Mouse (Mus musculus): ENCODE measurements around the gene Arid3b.
A peak's percentile ranks its signal among the peaks of the same experiment; 100 is the strongest.
"Not testable (repeated sequence)": the region's sequence is repeated elsewhere in the genome, so short reads cannot be mapped to it uniquely, and the experiment has no call there.

Arid3b gene

GRCm38 (mm10) chr9:57836581-57837170 is at the start of gene Arid3b:
Gene Arid3b (minus strand): TSS chr9:57836793.
- peak; percentile 96 for DNase-seq (ENCODE audit: low read depth, low spot score)

GRCm38 (mm10) chr9:57883413-57883812 is 46.8 kb upstream of the Arid3b start:
- no peak for DNase-seq (ENCODE audit: low read depth, low spot score)

GRCm38 (mm10) chr9:57881781-57882180 is 45.2 kb upstream of the Arid3b start:
- DNase-seq (ENCODE audit: low read depth, low spot score): not testable (repeated sequence)

GRCm38 (mm10) chr9:57880278-57880677 is 43.7 kb upstream of the Arid3b start:
- no peak for DNase-seq (ENCODE audit: low read depth, low spot score)

- DNase-seq (ENCODE audit: low read depth, low spot score): no peak
Observed at GRCm38 (mm10) chr9:57879213-57879612, 42.6 kb upstream of the Arid3b start.

- no peak for DNase-seq (ENCODE audit: low read depth, low spot score)
Observed at GRCm38 (mm10) chr9:57874994-57875393, 38.4 kb upstream of the Arid3b start.

- DNase-seq (ENCODE audit: low read depth, low spot score): no peak
Observed at GRCm38 (mm10) chr9:57874134-57874533, 37.5 kb upstream of the Arid3b start.

- no peak for DNase-seq (ENCODE audit: low read depth, low spot score)
Observed at GRCm38 (mm10) chr9:57870273-57870816, 33.8 kb upstream of the Arid3b start.

- no peak for DNase-seq (ENCODE audit: low read depth, low spot score)
Observed at GRCm38 (mm10) chr9:57868767-57869166, 32.2 kb upstream of the Arid3b start.

- no peak for DNase-seq (ENCODE audit: low read depth, low spot score)
Observed at GRCm38 (mm10) chr9:57867880-57868279, 31.3 kb upstream of the Arid3b start.

- no peak for DNase-seq (ENCODE audit: low read depth, low spot score)
Observed at GRCm38 (mm10) chr9:57867236-57867635, 30.6 kb upstream of the Arid3b start.

GRCm38 (mm10) chr9:57866530-57866929 is 29.9 kb upstream of the Arid3b start:
- DNase-seq (ENCODE audit: low read depth, low spot score): no peak

- no peak for DNase-seq (ENCODE audit: low read depth, low spot score)
Observed at GRCm38 (mm10) chr9:57864336-57864735, 27.7 kb upstream of the Arid3b start.

GRCm38 (mm10) chr9:57861951-57862471 is 25.4 kb upstream of the Arid3b start:
- peak; percentile 75 for DNase-seq (ENCODE audit: low read depth, low spot score)

- no peak for DNase-seq (ENCODE audit: low read depth, low spot score)
Observed at GRCm38 (mm10) chr9:57856456-57856855, 19.9 kb upstream of the Arid3b start.

- peak; percentile 81 for DNase-seq (ENCODE audit: low read depth, low spot score)
Observed at GRCm38 (mm10) chr9:57854280-57854679, 17.7 kb upstream of the Arid3b start.

- DNase-seq (ENCODE audit: low read depth, low spot score): no peak
Observed at GRCm38 (mm10) chr9:57839032-57839431, 2.4 kb upstream of the Arid3b start.

GRCm38 (mm10) chr9:57835841-57836514 is 615 bp downstream of the Arid3b start:
- peak; percentile 61 for DNase-seq (ENCODE audit: low read depth, low spot score)

GRCm38 (mm10) chr9:57834629-57835417 is 1.8 kb downstream of the Arid3b start:
- peak; percentile 88 for DNase-seq (ENCODE audit: low read depth, low spot score)

GRCm38 (mm10) chr9:57833762-57834471 is 2.7 kb downstream of the Arid3b start:
- DNase-seq (ENCODE audit: low read depth, low spot score): peak; percentile 43

Data from A20 (cell line).